Mouse (Mus musculus): ENCODE data around the gene Ccdc183. TPM values are rescaled to one million over a fixed set of nuclear protein-coding genes. Genes with fewer than 3 reads are reported as not detected.

Gene Ccdc183
- polyA plus RNA-seq, 1 experiment from 2014 or later, result 0.27 TPM

DNA sequence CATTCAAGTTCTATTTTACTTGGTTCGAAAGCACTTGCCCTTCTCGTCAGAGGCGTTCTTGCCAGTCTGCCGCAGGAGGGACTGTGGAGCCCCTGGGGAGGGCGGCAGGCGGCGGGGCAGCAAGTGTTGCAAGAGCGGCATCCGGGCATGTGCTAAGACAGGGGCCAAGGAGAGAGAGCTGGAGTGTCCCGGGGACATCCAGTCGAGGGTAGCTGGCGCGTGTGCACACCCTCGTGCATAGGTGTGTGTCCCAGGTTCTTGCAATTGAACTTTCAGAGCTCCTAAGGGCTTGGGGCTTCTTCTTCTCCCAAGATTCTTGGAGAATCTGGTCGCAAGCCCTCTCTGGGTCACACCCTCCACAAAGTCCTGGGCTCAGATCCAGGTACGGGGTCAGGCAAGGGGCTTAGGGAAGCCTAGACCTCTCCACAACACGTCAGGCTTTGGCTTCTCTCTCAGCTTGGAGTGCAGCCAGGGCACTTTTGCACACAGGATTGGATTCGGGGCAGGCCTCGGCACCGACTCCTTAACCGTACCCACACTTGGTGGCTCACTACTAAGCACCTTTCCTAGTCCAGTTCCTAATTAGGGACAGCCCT is 41.9 kb downstream of the Ccdc183 start:
- H3K9me3 ChIP-seq (replicated peaks), result no peaks in the 10 kb centered on the region
- no peak for ATAC-seq (ENCODE audit: low FRiP score)
- WGBS, result 18% methylated on average over 21 of the region's 21 CpGs
- H3K27ac ChIP-seq (replicated peaks), result peak overlapping the region; percentile 95
- peak overlapping the region; percentile 64 for H3K4me3 ChIP-seq (replicated peaks)
- H3K36me3 ChIP-seq, result peaks cover 18% of the 10 kb centered on the region
- peaks cover 68% of the 10 kb centered on the region for H3K4me1 ChIP-seq
- peak overlapping the region; percentile 50; the same call in 1 of the 2 replicates for H3K9ac ChIP-seq (replicated peaks)
- peaks cover 46% of the 10 kb centered on the region for H3K27me3 ChIP-seq (replicated peaks)
- H3K4me2 ChIP-seq, result peak overlapping the region; percentile 82

DNA sequence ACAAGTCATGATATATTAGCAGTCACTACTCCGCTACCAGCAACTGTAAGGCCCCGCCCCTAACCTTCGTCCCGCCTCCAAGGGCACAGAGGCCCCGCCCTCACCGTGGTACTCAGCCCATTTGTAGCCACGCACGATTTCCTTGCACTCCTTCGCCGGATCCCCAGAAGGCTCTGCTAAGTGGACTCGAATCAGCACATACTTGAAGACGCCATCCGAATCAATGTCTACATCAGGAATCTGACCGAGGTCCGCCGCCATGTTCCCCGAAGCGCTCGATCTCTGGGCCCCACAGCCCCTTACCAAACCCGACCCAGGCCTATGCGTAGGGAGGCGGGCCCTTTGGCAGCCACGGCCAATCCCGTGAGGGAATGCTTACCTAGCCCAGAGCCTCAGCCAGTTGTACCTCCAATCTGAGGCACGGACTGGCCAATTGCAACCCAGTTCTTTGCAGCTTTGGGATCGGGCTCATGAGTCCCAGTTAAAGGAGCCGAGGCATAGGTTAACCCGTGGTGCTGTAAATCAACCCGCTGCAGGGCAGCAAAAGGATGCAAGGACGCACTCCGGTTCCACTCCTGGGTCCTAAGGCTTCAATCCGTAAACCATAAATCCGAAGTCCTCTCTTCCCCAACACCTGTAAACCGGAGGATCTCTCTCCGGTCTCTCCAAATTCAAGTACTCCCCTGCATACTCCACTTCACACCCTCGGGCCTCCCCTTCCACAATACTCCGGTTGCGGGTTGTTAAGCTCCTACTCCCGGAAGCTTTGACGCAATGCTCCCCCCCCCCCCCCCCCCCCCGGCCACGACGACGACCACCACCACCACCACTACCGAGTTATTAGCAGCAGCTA is 42.7 kb downstream of the Ccdc183 start, which contains the start of the genes Mamdc4 and Phpt1:
Gene Mamdc4, minus strand, starts transcription at position 267 of the 853 bp plus-strand sequence.
Gene Phpt1, minus strand, starts transcription at position 646 of the 853 bp plus-strand sequence.
- WGBS, result under 1% methylated on average over 42 of the region's 45 CpGs
- Histone ChIP-seq H3K27me3 (replicated peaks) (peaks cover 38% of the 10 kb centered on the region), H3K36me3 (peaks cover 20% of the 10 kb centered on the region), H3K4me2 (peak within 1 kb of the TSS; percentile 82), H3K9ac (replicated peaks) (peak within 1 kb of the TSS; percentile 51), H3K4me3 (replicated peaks) (peak within 1 kb of the TSS; percentile 64), H3K4me1 (peaks cover 61% of the 10 kb centered on the region), H3K27ac (replicated peaks) (peak within 1 kb of the TSS; percentile 95), H3K9me3 (replicated peaks) (no peaks in the 10 kb centered on the region)
- ATAC-seq (ENCODE audit: low FRiP score), result peak; percentile 97

DNA sequence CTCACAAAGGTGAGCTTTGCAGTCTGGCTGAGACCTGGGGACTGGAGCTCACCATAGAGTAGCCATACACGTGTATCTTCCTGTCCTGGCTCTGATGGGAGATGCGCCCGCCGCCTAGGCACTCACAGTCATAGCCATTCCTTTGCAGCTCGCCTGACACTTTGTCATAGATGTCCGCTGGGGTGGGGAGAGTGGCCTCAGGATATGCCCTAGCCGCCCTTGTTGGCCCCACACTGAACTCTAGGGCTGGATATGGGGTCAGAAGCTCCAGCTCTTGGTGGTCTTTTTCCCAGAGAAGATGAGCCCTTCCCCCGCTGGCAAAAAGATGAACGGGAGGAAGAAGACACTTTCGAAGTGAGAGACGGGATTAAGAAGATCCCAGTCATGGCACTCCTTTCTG is 43.3 kb downstream of the Ccdc183 start:
- peak overlapping the region; percentile 95 for H3K27ac ChIP-seq (replicated peaks)
- H3K4me1 ChIP-seq, result peaks cover 54% of the 10 kb centered on the region
- peak; percentile 5; the same call in 1 of the 2 replicates for ATAC-seq (ENCODE audit: low FRiP score)
- peak overlapping the region; percentile 82 for H3K4me2 ChIP-seq
- H3K9me3 ChIP-seq (replicated peaks), result no peaks in the 10 kb centered on the region
- H3K27me3 ChIP-seq (replicated peaks), result peaks cover 32% of the 10 kb centered on the region
- 13% methylated on average over 11 of the region's 11 CpGs for whole genome bisulfite sequencing
- peak overlapping the region; percentile 51 for H3K9ac ChIP-seq (replicated peaks)
- H3K36me3 ChIP-seq, result peaks cover 26% of the 10 kb centered on the region
- peak overlapping the region; percentile 64 for H3K4me3 ChIP-seq (replicated peaks)

DNA sequence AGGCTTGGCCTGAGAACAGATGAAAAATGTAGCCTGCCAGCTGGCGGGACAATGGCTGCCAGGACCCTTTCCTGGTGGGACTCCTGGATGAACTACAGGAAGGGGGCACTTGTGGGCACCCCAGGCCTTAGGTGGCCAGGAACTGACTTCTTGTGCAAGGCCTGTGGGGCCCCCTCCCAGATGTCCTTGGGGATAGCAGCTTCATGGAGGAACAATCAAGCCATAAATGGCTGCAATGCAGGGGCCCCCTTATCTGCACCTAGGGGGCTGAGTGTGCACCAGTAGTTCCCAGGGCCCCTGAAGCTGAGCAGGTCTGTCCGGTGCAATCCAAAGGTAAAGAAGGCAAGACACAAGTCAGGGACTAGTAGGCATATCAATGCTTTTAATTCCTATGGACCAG is 44.4 kb downstream of the Ccdc183 start:
- Histone ChIP-seq H3K4me3 (replicated peaks) (peak overlapping the region; percentile 64), H3K36me3 (peaks cover 29% of the 10 kb centered on the region), H3K27ac (replicated peaks) (no peak overlapping the region), H3K27me3 (replicated peaks) (peaks cover 21% of the 10 kb centered on the region), H3K4me2 (peak overlapping the region; percentile 82), H3K9me3 (replicated peaks) (no peaks in the 10 kb centered on the region), H3K4me1 (peaks cover 44% of the 10 kb centered on the region), H3K9ac (replicated peaks) (no peak overlapping the region)
- ATAC-seq (ENCODE audit: low FRiP score), result no peak
- 86% methylated on average over 2 of the region's 2 CpGs for WGBS

DNA sequence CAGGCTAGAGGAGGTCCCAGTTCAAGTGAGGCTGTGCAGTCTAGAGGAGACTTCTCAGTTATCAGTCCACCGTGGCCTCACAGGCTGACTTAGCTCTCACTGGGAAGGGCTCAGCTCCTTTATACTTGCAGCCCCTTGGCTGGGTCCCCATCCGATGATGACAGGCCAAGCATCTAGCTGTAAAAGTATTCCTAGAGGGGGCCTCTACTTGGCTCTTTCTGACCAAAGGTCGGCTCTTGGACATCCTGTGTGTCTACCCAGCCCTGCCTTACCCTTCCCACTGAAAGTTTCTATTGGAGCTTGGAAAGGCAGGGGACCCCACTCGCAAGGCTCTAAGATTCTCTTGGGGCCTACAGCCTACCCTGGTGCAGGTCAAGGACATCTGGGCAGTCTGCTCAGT is 46.3 kb downstream of the Ccdc183 start:
- Histone ChIP-seq H3K4me2 (no peak overlapping the region), H3K9me3 (replicated peaks) (no peaks in the 10 kb centered on the region), H3K9ac (replicated peaks) (no peak overlapping the region), H3K36me3 (peaks cover 25% of the 10 kb centered on the region), H3K4me1 (peaks cover 29% of the 10 kb centered on the region), H3K27me3 (replicated peaks) (peaks cover 2% of the 10 kb centered on the region), H3K4me3 (replicated peaks) (no peak overlapping the region), H3K27ac (replicated peaks) (no peak overlapping the region)
- ATAC-seq (ENCODE audit: low FRiP score), result no peak
- WGBS, result 94% methylated on average over 4 of the region's 4 CpGs

DNA sequence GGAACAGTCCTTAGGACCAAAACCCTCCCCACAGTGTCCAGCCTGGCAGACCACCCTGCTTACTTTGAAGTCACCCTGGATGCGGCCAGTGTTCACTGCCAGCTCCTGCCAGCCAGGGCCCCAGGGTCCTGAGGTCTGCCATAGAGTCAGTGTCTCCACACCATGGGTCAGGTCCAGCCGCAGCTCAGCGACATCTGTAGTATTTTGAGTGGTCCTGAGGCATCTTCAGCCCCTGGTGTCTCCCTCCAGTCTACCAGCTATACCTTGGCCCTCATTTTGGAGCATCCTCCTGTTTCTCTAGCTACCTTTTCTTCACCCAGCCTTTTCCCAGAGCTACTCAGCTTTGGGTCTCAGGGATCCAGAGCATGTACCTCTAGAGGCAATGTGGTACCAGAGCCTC is 48.2 kb downstream of the Ccdc183 start:
- whole genome bisulfite sequencing, result 98% methylated on average over 3 of the region's 3 CpGs
- H3K4me3 ChIP-seq (replicated peaks), result no peak overlapping the region

DNA sequence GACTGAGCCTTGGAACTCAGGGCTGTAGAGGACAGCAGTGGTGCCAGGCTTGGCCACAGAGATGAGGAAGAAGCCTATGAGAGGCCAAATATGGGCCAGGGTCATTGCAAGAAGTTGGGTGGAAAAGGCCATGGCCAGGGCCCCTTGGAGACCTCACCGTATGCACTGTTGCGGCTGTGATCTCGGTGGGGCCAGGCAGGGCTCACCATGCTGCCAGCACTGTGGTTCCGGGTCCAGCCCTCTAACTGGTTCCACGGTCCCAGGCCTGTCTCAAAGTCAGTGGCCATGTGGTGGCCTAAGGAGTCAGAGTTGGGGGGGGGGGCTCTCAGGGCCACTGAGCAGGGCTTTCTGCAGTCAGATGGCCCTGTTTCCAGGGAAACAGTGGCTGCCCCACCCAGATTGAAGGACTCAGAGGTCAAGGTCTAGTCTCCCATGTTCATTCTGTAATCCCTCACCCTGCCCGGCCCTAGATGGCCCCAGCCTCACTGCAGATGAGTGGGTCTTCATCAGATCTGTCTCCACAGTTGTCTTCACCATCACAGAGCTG is 48.9 kb downstream of the Ccdc183 start:
- no peak overlapping the region for H3K9ac ChIP-seq (replicated peaks)
- no peaks in the 10 kb centered on the region for H3K27me3 ChIP-seq (replicated peaks)
- H3K4me2 ChIP-seq, result no peak overlapping the region
- ATAC-seq (ENCODE audit: low FRiP score), result no peak
- peaks cover 12% of the 10 kb centered on the region for H3K4me1 ChIP-seq
- H3K27ac ChIP-seq (replicated peaks), result no peak overlapping the region
- no peak overlapping the region for H3K4me3 ChIP-seq (replicated peaks)
- no peaks in the 10 kb centered on the region for H3K9me3 ChIP-seq (replicated peaks)
- WGBS, result 88% methylated on average over 6 of the region's 6 CpGs
- peaks cover 41% of the 10 kb centered on the region for H3K36me3 ChIP-seq

More for the DNA sequence above, 48.2 kb downstream of the Ccdc183 start:
- Histone ChIP-seq H3K9me3 (replicated peaks) (no peaks in the 10 kb centered on the region), H3K4me2 (no peak overlapping the region), H3K4me1 (peaks cover 18% of the 10 kb centered on the region), H3K27me3 (replicated peaks) (no peaks in the 10 kb centered on the region), H3K36me3 (peaks cover 33% of the 10 kb centered on the region), H3K9ac (replicated peaks) (no peak overlapping the region), H3K27ac (replicated peaks) (no peak overlapping the region)
- ATAC-seq (ENCODE audit: low FRiP score), result no peak

DNA sequence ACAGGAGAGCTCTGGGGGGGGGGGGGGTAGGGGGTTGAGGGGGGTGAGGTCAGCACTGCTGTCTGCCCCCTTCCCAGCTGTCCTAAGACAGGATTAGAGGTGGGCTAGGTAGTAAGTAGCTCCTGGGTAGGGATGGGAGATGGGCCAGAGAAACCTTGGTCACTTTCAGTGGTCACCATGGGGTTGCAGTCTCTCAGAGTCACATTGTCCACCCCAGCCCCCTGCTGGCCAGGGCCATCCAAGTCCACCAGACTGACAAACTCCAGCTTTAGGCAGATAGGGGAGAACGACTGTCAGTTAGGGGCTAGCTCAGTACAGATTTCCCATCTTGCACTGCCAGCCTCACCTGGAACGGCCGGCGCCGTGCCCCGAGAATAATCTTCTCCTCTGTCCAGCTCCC is 50.9 kb downstream of the Ccdc183 start:
- peaks cover 61% of the 10 kb centered on the region for H3K36me3 ChIP-seq
- no peak for ATAC-seq (ENCODE audit: low FRiP score)
- whole genome bisulfite sequencing, result 88% methylated on average over 6 of the region's 6 CpGs

DNA sequence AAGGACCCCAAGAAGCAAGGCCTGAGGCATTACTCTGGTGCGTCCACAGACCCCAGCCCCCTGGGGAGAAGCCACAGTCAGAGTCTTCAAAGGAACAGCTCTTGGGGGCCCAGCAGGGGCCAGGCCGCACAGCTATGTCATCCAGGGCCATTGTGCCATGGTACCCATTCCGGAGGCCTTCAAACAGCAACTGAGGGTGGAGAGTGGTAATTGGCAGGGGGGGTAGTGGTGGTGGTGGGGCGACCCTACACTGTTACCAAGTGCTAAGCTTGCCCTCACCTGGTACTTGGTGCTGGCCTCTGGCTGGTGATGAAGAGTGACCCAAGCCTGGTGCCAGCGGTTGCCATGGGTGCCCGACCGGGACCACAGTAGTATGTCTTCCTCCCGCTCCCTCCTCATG is 51.7 kb downstream of the Ccdc183 start:
- Histone ChIP-seq H3K4me2 (no peak overlapping the region), H3K27me3 (replicated peaks) (no peaks in the 10 kb centered on the region), H3K4me1 (no peaks in the 10 kb centered on the region), H3K27ac (replicated peaks) (no peak overlapping the region), H3K4me3 (replicated peaks) (no peak overlapping the region), H3K9me3 (replicated peaks) (no peaks in the 10 kb centered on the region), H3K9ac (replicated peaks) (no peak overlapping the region), H3K36me3 (peaks cover 64% of the 10 kb centered on the region)
- ATAC-seq (ENCODE audit: low FRiP score), result 0 out of 2 replicates have a peak, but pooled peaks have one; percentile 7
- WGBS, result 87% methylated on average over 8 of the region's 8 CpGs

More for the DNA sequence above, 50.9 kb downstream of the Ccdc183 start:
- Histone ChIP-seq H3K27me3 (replicated peaks) (no peaks in the 10 kb centered on the region), H3K4me1 (no peaks in the 10 kb centered on the region), H3K27ac (replicated peaks) (no peak overlapping the region), H3K9ac (replicated peaks) (no peak overlapping the region), H3K9me3 (replicated peaks) (no peaks in the 10 kb centered on the region), H3K4me3 (replicated peaks) (no peak overlapping the region), H3K4me2 (no peak overlapping the region)

DNA sequence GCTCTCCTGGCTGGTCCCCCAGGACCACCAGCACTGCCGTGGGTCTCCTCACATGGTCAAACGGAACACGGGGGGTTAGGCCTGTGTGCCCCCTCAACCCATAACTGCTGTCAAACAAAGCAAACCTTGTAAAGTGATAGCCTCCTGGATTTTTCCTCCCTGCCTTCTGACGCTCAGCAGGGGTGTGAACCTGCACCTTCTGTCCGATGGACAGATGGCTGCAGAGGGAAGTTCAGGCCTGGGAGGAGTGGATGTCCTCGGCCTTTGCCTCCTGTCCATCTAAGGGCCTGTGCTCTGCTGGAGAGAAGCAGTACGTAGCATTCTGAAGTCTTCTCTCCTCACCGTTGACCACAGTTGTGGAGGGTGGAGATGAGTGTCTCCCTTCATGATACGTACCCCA is 55.5 kb downstream of the Ccdc183 start:
- Histone ChIP-seq H3K9me3 (replicated peaks) (no peaks in the 10 kb centered on the region), H3K27ac (replicated peaks) (no peak overlapping the region), H3K27me3 (replicated peaks) (no peaks in the 10 kb centered on the region), H3K4me2 (no peak overlapping the region), H3K4me1 (peaks cover 22% of the 10 kb centered on the region), H3K9ac (replicated peaks) (no peak overlapping the region), H3K36me3 (peaks cover 56% of the 10 kb centered on the region), H3K4me3 (replicated peaks) (no peak overlapping the region)
- 91% methylated on average over 9 of the region's 9 CpGs for WGBS
- ATAC-seq (ENCODE audit: low FRiP score), result no peak

DNA sequence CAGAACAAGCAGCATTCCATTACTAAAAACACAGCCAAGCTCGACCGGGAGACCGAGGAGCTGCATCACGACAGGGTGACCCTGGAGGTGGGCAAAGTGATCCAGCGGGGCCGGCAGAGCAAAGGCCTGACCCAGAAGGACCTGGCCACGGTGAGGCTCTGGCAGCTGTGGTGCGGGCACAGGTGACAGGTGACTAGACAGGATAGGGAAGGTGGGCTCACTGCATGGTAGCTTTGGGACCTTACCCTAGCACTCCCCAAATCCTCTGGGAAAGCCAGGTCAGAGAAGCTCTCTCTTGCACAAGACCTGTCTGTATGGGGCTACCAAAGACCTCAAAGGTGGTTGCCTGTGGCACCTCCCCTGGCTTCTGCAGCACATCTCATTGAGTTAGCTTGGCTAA is 56.9 kb downstream of the Ccdc183 start:
- H3K4me2 ChIP-seq, result no peak overlapping the region
- H3K27me3 ChIP-seq (replicated peaks), result no peaks in the 10 kb centered on the region
- H3K36me3 ChIP-seq, result peaks cover 54% of the 10 kb centered on the region
- 94% methylated on average over 8 of the region's 8 CpGs for WGBS
- no peak overlapping the region for H3K9ac ChIP-seq (replicated peaks)
- no peak overlapping the region for H3K4me3 ChIP-seq (replicated peaks)
- peaks cover 30% of the 10 kb centered on the region for H3K4me1 ChIP-seq
- H3K9me3 ChIP-seq (replicated peaks), result no peaks in the 10 kb centered on the region
- H3K27ac ChIP-seq (replicated peaks), result no peak overlapping the region
- no peak for ATAC-seq (ENCODE audit: low FRiP score)
